Mouse (Mus musculus): ENCODE measurements around the gene Cdk13. TPM values are rescaled to one million over a fixed set of nuclear protein-coding genes. Genes with fewer than 3 reads are reported as not detected.
A peak's percentile ranks its signal among the peaks of the same experiment; 100 is the strongest.

The Cdk13 gene
- polyA plus RNA-seq, 1 experiment from 2014 or later = 16.2 TPM

GRCm38 (mm10) chr13:17671122-17671521 is 133.8 kb downstream of the Cdk13 start:
- no peak overlapping the region for H3K9ac ChIP-seq (ENCODE audit: low read depth, low read length)
- ATAC-seq (replicated peaks; ENCODE audit: low FRiP score, low read depth) = peak; percentile 65
- H3K4me2 ChIP-seq (ENCODE audit: low read length) = no peak overlapping the region
- DNase-seq (ENCODE audit: low spot score) = peak; percentile 16
- H3K4me1 ChIP-seq (replicated peaks; ENCODE audit: insufficient read depth, low read length) = no peaks in the 10 kb centered on the region
- no peaks in the 10 kb centered on the region for H3K9me3 ChIP-seq (replicated peaks; ENCODE audit: low read length)
- TF ChIP-seq CTCF (IDR thresholded peaks at IDR 0.05; ENCODE audit: low read depth) = no peak
- no peaks in the 10 kb centered on the region for H3K27me3 ChIP-seq (ENCODE audit: insufficient read depth, low read length)
- H3K4me3 ChIP-seq (replicated peaks; ENCODE audit: low read depth, low read length) = no peak overlapping the region
- H3K36me3 ChIP-seq (ENCODE audit: insufficient read depth, low read length) = no peaks in the 10 kb centered on the region
- H3K27ac ChIP-seq = no peak overlapping the region
- 47% methylated on average over 1 of the region's 1 CpGs for WGBS

- ATAC-seq (replicated peaks; ENCODE audit: low FRiP score, low read depth) (no peak), DNase-seq (ENCODE audit: low spot score) (no peak)
- H3K36me3 ChIP-seq (ENCODE audit: insufficient read depth, low read length) = no peaks in the 10 kb centered on the region
- H3K27me3 ChIP-seq (ENCODE audit: insufficient read depth, low read length) = no peaks in the 10 kb centered on the region
- no peak overlapping the region for H3K4me3 ChIP-seq (replicated peaks; ENCODE audit: low read depth, low read length)
- no peak overlapping the region for H3K9ac ChIP-seq (ENCODE audit: low read depth, low read length)
- H3K4me1 ChIP-seq (replicated peaks; ENCODE audit: insufficient read depth, low read length) = no peaks in the 10 kb centered on the region
- WGBS = 91% methylated on average over 1 of the region's 1 CpGs
- H3K4me2 ChIP-seq (ENCODE audit: low read length) = no peak overlapping the region
- H3K9me3 ChIP-seq (replicated peaks; ENCODE audit: low read length) = no peaks in the 10 kb centered on the region
- no peak overlapping the region for H3K27ac ChIP-seq
- TF ChIP-seq CTCF (IDR thresholded peaks at IDR 0.05; ENCODE audit: low read depth) = no peak
Observed at GRCm38 (mm10) chr13:17667380-17667779, 137.5 kb downstream of the Cdk13 start.

MicroRNAs within 50 kb of the gene (microRNA counts, 519-probe panel; counts per million panel counts)
- 330 counts per million, percentile 68 among the panel's probes with 10 or more counts for microRNA mmu-miR-466i

Small RNA genes lying within 50 kb of the gene (microRNA-seq; reads per million reads assigned to microRNA genes)
- gene Mir466i = not detected

Other genes starting within 250 kb of the Cdk13 start
- gene Mplkip, start 109.9 kb downstream of the Cdk13 start, polyA plus RNA-seq (2015; fragmentation: Nextera tagmentation; extraction: Ambion mirVana) = 52.7 and 58.7 TPM in 2 replicates
- gene Sugct, start 109.5 kb downstream of the Cdk13 start, polyA plus RNA-seq (2015; fragmentation: Nextera tagmentation; extraction: Ambion mirVana) = 33.1 and 35.4 TPM in 2 replicates
- 98.6 and 102 TPM in 2 replicates for gene Rala, start 139.1 kb upstream of the Cdk13 start, polyA plus RNA-seq (2015; fragmentation: Nextera tagmentation; extraction: Ambion mirVana)
- 71.1 and 71.4 TPM in 2 replicates for gene Yae1d1, start 188.3 kb upstream of the Cdk13 start, polyA plus RNA-seq (2015; fragmentation: Nextera tagmentation; extraction: Ambion mirVana)

Data from kidney, postnatal 0 days (tissue).